Mouse (Mus musculus) kidney, adult 2 months (tissue): ENCODE measurements around the gene Trim2.

Experiments
- CTCF ChIP-seq: fragments of 200-500 bp; conservative IDR thresholded peaks from 2 replicates; pipeline ENCODE4 v1.5.1; 2011; ENCODE audit warnings: low read depth, mild to moderate bottlenecking, control low read depth, low read length, moderate library complexity, mixed read lengths; ENCODE audit not compliant: insufficient read depth, insufficient read length
- POLR2A ChIP-seq: fragments of 200-500 bp; IDR thresholded peaks from one replicate; pipeline ENCODE4 v1.6.1; 2011; ENCODE audit warnings: low read depth, low read length, control low read depth

DNA sequence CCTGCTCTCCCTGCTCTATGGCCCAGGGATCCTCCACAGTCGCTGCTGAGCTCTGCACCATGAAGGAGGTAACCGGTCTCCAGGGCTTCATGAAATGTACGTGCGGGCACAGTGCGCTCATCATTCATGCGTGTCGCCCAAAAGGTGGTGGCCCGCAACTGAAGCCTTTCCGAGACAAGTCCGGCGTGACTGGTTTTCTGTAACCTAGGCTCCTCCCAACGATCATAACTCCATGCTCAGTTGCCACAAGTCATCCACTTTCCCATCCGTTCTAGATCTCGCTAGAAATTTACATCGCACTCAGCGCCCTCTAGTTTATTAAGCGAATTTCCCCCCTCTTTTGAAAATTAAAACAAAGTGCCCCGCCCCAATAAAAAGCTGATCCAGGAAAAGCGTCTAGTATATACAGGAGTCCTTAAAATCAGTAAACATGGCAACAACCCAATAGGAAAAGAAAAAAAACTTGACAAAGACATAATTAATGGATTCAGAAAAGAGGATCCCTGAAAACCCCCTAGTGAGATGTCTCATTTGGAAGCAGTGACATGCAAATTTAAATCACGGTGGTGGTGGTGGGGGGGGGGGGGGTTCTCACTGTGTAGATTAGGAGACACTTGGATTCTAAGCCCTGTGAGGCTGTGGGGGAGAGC, 28.2 kb upstream of the Trim2 start:
- no peak for TF ChIP-seq CTCF
- TF ChIP-seq POLR2A: no peak
